Mouse (Mus musculus) heart, postnatal 0 days (tissue): ENCODE measurements at regions not wholly inside any gene's neighbourhood (a gene's known extent, or its start where the extent isn't known, plus 50 kb on each side); places are given as distances from the start of the nearest gene placed in this dataset.

Source experiments
- CTCF ChIP-seq: IDR thresholded peaks from 2 replicates; pipeline ENCODE4 v1.5.1; 2016; ENCODE audit warnings: antibody characterized with exemption, control low read depth, low read depth
- EP300 ChIP-seq: IDR thresholded peaks from 2 replicates; pipeline ENCODE4 v1.6.1; 2016; ENCODE audit warnings: antibody characterized with exemption, low read depth

DNA sequence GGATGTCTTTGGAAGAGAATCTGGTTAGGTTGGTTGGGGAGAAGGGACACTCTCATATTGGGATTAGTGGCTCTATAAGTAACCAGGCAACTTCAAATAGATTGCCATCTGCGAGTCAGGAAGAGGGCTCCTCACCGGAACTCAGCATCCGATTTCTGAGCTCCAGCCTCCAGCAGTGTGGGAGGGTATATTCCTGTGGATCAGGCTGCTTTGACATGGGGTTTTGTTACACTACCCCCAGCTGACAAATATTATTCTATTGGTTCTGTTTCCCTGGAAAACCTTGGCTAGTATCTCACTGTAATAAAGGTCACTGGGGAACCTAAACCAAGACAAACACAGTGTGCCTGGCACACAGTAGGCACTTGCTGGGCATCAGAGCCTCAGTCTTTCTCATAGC lies 179.9 kb downstream of the Enc1 start:
- TF ChIP-seq EP300, result no peak
- no peak for TF ChIP-seq CTCF
